Mouse (Mus musculus) G1E (cell line): ENCODE results near the gene Btg4. TPM values are rescaled to one million over a fixed set of nuclear protein-coding genes. Genes with fewer than 3 reads are reported as not detected.

ENCODE experiments used
- ATAC-seq: 2 replicates; pipeline ENCODE4 v1.8.0; 2016; ENCODE audit warnings: mild to moderate bottlenecking; ENCODE audit not compliant: insufficient number of reproducible peaks, poor library complexity, low FRiP score, severe bottlenecking; ENCODE audit errors: extremely low read depth
- DNase-seq: peaks from one replicate; pipeline ENCODE4 v3.0.0; 2012; ENCODE audit warnings: low spot score
- H3K27me3 ChIP-seq: 2 replicates; pipeline ENCODE4 v1.6.1; 2012; ENCODE audit warnings: mild to moderate bottlenecking, low read length, inconsistent platforms; ENCODE audit not compliant: insufficient read depth
- H3K36me3 ChIP-seq: replicated peaks from 2 replicates; pipeline ENCODE3; 2012; ENCODE audit warnings: mild to moderate bottlenecking, inconsistent platforms
- H3K4me1 ChIP-seq: 2 replicates; pipeline ENCODE4 v1.6.1; 2012; ENCODE audit warnings: low read depth, low read length, inconsistent platforms, mixed read lengths; ENCODE audit not compliant: insufficient read depth
- H3K4me3 ChIP-seq: 2 replicates; pipeline ENCODE4 v1.5.1; 2012; ENCODE audit warnings: low read depth, mild to moderate bottlenecking, inconsistent platforms, low read length, moderate library complexity, mixed read lengths
- H3K9me3 ChIP-seq: replicated peaks from 2 replicates; pipeline ENCODE4 v1.6.1; 2012; ENCODE audit warnings: inconsistent platforms
- CTCF ChIP-seq: IDR thresholded peaks from 2 replicates; pipeline ENCODE4 v1.5.1; 2012; ENCODE audit warnings: low read depth, low read length, inconsistent platforms, mixed read lengths
- GATA1 ChIP-seq: IDR thresholded peaks from 2 replicates; pipeline ENCODE4 v1.6.1; 2012; ENCODE audit warnings: borderline replicate concordance, low read length, inconsistent platforms, mixed read lengths
- GATA2 ChIP-seq: IDR thresholded peaks from 2 replicates; pipeline ENCODE4 v1.6.1; 2012; ENCODE audit warnings: low read depth, low read length, inconsistent platforms, borderline replicate concordance
- POLR2AphosphoS5 ChIP-seq: IDR thresholded peaks from 2 replicates; pipeline ENCODE4 v1.6.1; 2012; ENCODE audit warnings: low read depth, low read length, inconsistent platforms; ENCODE audit not compliant: insufficient replicate concordance
- TAL1 ChIP-seq: conservative IDR thresholded peaks from 2 replicates; pipeline ENCODE4 v1.6.1; 2012; ENCODE audit warnings: low read depth, low read length, inconsistent platforms, mixed read lengths
- polyA plus RNA-seq: library from polyadenylated mRNA; stranded (reverse); fragments of >175 nt; gene quantifications from 2 replicates; pipeline ENCODE4 v1.2.3, GENCODE M21; 2012
- total RNA-seq, 2 experiments: library from RNA; stranded (forward) in 1 of 2; stranded (reverse) in 1 of 2; fragments of 200-1000 nt in 1 of 2; fragments of >200 nt in 1 of 2; fragmentation: Nextera tagmentation in 1 of 2; gene quantifications; 2 replicates each; pipeline ENCODE4 v1.2.3; 2014 to 2017

Gene Btg4
- total and polyA plus RNA-seq, 3 experiments = not detected

DNA sequence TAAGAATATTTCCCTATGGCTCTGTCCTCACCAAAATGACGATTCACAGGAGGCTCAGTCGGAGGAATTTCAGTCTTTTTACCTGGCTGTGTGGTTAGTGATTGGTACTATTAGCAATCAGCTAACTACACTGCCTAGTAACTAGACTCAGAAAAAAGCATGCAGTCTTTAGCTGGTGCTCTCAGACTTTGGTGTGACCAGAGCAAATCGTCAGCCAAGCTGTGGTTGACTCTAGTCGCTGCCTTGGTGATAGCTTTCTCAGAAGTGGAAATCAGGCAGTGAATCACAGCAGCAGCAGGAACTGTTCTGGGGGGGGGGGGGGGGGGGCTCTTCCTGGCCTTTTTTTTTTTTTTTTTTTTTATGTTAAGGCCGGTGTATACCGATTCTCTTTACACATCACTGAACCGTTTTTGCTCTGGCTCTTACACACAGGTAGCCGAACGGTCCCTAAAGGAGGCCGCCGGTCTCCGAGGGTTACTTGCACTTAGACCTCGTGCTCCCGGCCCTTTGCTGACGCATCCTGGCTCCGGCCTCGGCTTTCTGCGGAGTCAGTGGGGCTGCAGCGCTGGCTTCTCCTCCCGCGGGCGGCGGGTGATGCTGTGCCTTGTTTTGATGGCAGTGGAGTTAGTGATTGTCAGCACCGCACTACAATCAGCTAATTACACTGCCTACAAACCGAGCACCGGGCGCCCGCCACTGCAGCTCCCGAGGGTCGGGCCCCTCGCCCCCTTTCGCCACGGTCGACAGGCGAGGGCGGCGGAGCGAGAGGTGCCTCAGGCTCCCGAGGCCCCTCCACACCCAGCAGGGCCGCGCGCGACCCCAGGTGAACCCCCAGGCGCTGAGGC is 42.5 kb downstream of the Btg4 start:
- Histone ChIP-seq H3K4me1 (peaks cover 21% of the 10 kb centered on the region), H3K27me3 (peaks cover 17% of the 10 kb centered on the region), H3K36me3 (no peaks in the 10 kb centered on the region), H3K9me3 (0 out of 2 replicates have a peak, but pooled peaks cover 7% of the 10 kb centered on the region), H3K4me3 (peak overlapping the region; percentile 33; the same call in 1 of the 2 replicates)
- DNase-seq (no peak), ATAC-seq (no peak)
- no peak for TF ChIP-seq GATA2

DNA sequence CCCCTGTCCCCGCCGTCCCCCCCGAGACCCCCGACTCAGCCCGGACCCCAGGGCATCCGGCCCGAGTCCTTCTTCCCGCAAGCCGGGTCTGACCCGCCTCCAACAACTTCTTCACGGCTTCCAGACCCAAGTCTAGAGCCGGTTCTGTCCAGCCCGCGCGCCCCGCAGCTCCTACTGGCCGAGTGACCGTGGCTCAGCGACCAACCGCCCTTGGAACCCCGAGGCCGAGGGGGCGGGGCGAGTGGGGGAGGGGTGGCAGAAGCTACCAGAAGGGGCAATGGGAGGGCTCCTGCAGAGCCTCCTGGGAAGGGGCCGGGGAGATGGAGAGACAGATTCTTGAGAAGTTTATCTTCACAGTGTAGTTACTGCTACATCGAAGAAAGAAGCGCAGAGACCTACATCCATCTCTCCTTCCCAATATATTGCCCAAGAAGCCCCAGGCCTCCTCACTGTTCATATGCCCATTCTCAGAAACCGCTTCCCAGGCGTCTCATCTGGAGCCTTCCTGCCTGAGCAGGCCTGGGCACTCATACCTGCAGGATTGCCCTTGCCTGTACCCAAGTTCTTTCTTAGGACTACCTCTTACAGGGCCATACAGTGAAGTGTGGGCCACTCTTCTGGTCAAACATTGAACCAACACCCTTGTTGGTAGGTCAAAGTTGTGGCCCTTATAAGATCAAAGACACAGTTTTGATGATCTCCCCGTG is 43.3 kb downstream of the Btg4 start:
- H3K9me3 ChIP-seq = 0 out of 2 replicates have a peak, but pooled peaks cover 7% of the 10 kb centered on the region
- no peak for DNase-seq
- peaks cover 19% of the 10 kb centered on the region for H3K4me1 ChIP-seq
- ATAC-seq = no peak
- peak overlapping the region; percentile 33; the same call in 1 of the 2 replicates for H3K4me3 ChIP-seq
- TF ChIP-seq TAL1 = no peak
- no peak for TF ChIP-seq POLR2AphosphoS5
- no peak for TF ChIP-seq GATA2
- TF ChIP-seq GATA1 = no peak
- TF ChIP-seq CTCF = no peak
- H3K27me3 ChIP-seq = peaks cover 17% of the 10 kb centered on the region
- H3K36me3 ChIP-seq = no peaks in the 10 kb centered on the region

DNA sequence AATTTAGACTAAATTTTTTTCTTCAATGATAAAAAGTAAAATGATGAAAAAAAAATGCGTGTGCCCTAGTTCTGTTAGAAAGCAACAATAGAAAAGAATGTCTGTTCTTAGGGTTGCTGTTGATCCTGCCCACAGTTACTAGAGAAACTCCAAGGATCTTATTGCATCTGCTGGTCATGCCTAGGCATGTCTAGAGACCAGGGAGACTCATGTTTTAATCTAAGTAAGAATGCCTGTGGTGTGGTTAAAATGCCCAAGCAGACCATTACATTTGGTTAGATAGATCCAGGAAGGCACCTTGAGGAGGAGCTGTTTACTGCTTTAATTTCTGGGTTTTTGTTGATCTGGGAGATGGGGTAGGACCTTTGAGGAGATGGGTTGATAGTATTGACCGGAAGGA is 45.0 kb downstream of the Btg4 start:
- Histone ChIP-seq H3K9me3 (0 out of 2 replicates have a peak, but pooled peaks cover 7% of the 10 kb centered on the region), H3K27me3 (peaks cover 10% of the 10 kb centered on the region), H3K4me1 (peaks cover 17% of the 10 kb centered on the region), H3K36me3 (no peaks in the 10 kb centered on the region), H3K4me3 (no peak overlapping the region)
- ATAC-seq (no peak; the same call in 1 of the 2 replicates), DNase-seq (no peak)
- TF ChIP-seq GATA2 = no peak
- no peak for TF ChIP-seq POLR2AphosphoS5
- no peak for TF ChIP-seq CTCF
- TF ChIP-seq GATA1 = no peak
- no peak for TF ChIP-seq TAL1

DNA sequence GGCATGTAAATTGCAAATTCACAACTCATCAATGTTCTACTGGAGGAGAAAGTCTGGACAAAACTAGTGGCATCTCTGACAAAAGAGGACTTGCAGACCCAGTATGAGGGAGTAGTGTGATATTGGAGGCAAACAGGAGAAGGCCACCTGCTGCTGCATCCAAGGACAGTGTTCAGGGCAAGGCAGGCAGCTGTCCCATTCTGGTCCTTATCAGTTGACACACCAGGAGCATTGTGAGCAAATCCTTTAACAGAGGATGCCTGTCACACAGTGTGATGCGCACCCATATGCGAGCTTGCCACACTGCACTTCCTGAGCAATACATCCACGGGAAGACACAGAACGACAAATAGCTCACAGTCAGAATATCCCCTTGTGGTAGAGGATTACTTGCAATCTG is 54.1 kb downstream of the Btg4 start:
- H3K9me3 ChIP-seq = no peaks in the 10 kb centered on the region
- ATAC-seq (no peak), DNase-seq (no peak)
- no peak overlapping the region for H3K4me3 ChIP-seq
- peaks cover 5% of the 10 kb centered on the region; the same call in 1 of the 2 replicates for H3K4me1 ChIP-seq
- peaks cover 14% of the 10 kb centered on the region for H3K27me3 ChIP-seq
- H3K36me3 ChIP-seq = no peaks in the 10 kb centered on the region
- TF ChIP-seq POLR2AphosphoS5 = no peak
- no peak for TF ChIP-seq GATA1
- no peak for TF ChIP-seq GATA2

DNA sequence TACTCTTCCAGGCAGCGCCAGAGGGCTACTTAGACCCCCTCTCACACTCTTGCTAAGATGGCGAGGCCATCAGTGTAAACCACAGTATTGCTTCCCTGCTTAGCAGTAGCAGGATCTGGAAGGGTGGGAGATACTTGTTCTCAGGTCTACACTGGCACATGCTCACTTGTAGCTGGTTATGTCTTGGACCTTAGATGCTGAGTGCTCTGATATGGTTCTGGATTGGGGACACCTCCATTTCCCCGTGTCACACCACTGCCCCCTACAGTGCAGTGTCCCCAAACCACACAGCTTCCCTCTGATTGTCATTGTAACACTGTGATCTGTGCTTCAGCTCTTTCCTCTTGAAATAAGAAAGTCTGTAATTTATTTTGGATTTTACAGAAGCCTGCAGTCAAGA is 76.3 kb downstream of the Btg4 start:
- Histone ChIP-seq H3K9me3 (no peaks in the 10 kb centered on the region), H3K4me1 (peaks cover 19% of the 10 kb centered on the region), H3K36me3 (no peaks in the 10 kb centered on the region), H3K4me3 (no peak overlapping the region), H3K27me3 (peaks cover 20% of the 10 kb centered on the region)
- TF ChIP-seq GATA2 (no peak), POLR2AphosphoS5 (no peak), GATA1 (no peak), TAL1 (no peak), CTCF (peak; percentile 65)
- ATAC-seq (peak; percentile 49), DNase-seq (no peak)

DNA sequence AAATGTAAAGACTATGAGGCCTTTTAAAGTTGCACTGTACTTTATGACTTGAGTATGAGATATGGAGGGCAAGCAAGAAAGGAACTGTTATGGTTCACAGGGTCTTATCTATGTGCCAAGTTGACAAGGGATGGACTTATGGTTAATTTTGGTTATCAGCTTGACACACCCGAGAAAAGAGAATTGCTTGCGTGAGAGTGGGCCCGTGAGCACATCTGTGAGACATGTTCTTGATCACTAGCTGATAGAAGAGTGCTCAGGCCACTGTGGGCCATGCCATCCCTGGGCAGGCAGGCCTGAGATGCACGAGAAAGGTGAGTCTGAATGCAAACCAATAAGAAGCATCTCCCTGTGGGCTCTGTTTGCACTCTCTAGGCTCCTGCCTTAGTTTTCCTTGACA is 76.7 kb downstream of the Btg4 start:
- H3K27me3 ChIP-seq = peaks cover 20% of the 10 kb centered on the region
- H3K36me3 ChIP-seq = no peaks in the 10 kb centered on the region
- no peak overlapping the region for H3K4me3 ChIP-seq
- no peak for ATAC-seq
- peaks cover 19% of the 10 kb centered on the region for H3K4me1 ChIP-seq
- no peak for DNase-seq
- H3K9me3 ChIP-seq = no peaks in the 10 kb centered on the region
- TF ChIP-seq TAL1 (no peak), CTCF (no peak)

DNA sequence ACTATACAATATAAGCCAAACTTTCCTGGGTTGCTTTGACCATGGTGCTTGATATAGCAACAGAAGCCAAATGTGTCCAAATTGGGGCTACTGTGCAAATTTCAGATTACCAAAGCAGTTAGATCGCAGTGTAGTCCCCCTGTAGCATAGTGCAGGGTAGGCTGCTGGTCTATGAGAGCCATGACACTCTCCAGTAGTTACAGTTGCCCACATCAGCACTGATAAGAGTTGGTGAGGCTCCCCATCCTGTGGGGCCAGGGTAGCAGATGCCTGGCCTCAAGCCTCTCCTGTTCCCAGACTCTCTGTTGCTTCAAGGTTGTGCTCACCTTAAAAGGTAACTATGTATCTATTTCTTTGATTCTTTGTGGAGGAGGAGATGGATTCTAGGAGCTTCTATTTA is 77.1 kb downstream of the Btg4 start:
- DNase-seq (no peak), ATAC-seq (no peak)
- Histone ChIP-seq H3K36me3 (no peaks in the 10 kb centered on the region), H3K27me3 (peaks cover 21% of the 10 kb centered on the region), H3K9me3 (no peaks in the 10 kb centered on the region), H3K4me3 (no peak overlapping the region), H3K4me1 (peaks cover 19% of the 10 kb centered on the region)
- TF ChIP-seq GATA1 (no peak), GATA2 (no peak), POLR2AphosphoS5 (no peak), TAL1 (no peak), CTCF (no peak)
